Mouse (Mus musculus): Measurements from ENCODE around the gene Bcl3. TPM values are rescaled to one million over a fixed set of nuclear protein-coding genes. Genes with fewer than 3 reads are reported as not detected.

Bcl3 gene
- polyA plus RNA-seq, 1 experiment from 2014 or later, result 1.2 TPM

DNA sequence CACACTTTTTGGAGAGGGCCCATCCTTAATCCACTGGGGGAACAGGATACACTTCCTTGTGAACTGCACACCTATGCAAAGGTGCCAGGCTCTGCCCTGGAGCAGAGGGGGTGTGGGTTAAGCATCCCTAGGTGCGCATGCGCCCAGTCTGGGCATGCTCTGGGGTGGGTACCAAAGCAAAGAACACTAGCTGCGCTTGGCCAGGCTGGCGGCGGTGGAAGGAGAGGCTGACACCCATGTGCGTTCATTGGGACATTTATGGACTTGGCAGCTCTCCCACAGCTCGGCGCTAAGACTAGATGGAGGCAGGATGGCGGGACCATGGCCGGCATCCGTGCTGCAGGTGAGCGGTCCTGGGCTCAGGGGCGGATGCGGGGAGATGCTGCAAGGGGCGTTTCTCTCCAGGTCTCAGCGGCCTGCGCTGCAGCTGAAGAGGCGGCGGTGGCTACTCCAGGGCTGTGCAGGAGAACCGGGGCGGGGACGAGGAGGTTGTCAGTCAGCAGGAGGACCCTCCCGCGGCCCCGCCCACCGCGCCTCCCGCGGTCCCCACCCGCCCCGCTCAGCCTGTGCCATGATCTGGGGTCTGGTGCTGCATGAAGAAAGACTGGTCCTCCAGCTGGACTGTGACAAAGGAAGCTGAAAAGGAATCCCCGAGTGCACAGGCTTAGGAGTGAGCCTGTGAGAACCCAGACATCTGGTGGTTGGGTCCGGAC, 29.4 kb upstream of the Bcl3 start, which contains the start of gene Gm19345:
Gene Gm19345, plus strand, starts transcription at position 146 of the 713 bp plus-strand sequence.
- Histone ChIP-seq H3K27ac (no peak within 1 kb of the TSS), H3K4me3 (peak within 1 kb of the TSS; percentile 37), H3K9me3 (replicated peaks) (no peaks in the 10 kb centered on the region), H3K27me3 (ENCODE audit: low read depth, poor library complexity, severe bottlenecking) (peaks cover 55% of the 10 kb centered on the region), H3K4me1 (peaks cover 10% of the 10 kb centered on the region), H3K36me3 (no peaks in the 10 kb centered on the region)
- 5% methylated on average over 33 of the region's 33 CpGs for WGBS
- peak; percentile 60 for DNase-seq (ENCODE audit: low spot score)

DNA sequence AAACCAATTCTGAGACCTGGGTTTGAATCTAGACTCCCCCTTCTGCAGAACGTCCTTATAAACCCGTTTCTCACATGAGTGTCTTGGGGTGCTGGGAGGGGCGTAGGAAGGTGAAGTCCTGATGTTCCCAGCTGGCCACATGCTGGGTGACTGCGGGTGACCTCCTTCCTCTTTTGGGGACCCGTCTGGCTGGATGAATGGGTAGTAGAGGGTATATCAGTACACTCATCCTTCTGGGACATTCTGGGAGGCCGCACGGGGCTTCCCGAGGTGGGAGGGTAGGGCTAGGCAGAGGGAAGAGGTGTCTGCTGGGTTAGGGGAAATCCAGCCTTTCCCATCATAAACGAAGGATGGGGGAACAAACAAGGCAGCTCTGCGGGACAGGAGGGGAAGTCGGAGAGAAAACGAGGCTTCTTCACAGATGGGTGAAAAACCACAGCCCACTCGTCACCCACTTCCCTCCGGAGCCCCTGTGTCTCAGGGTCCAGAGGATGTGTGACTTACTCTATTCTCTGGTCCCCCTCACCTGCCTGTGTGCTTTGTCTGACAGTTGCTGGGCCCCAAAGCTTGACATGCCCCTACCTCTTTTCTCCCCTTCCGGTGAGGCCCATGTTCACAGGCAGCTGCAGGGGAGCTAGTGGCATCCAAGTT, 22.1 kb upstream of the Bcl3 start:
- H3K27me3 ChIP-seq (ENCODE audit: low read depth, poor library complexity, severe bottlenecking), result peaks cover 58% of the 10 kb centered on the region

DNA sequence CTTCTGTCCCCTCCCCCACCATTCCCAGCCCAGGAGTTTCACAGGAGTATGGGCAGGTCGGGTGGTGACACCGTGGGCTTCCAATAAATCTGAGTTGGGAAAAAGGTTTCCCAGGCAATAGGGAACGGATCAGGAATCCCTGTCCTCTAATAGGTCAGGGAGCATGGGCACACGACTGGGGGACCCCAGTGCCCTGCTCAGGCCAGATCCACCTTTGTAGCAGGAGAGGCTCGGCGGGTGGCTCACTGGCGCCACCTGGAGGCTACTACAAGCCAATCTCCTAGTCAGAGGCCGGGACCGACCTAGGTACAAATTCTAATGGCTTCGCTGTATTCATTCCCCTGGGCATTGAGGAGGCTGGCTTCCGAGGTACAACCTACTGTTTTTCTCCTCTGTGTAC, 21.0 kb upstream of the Bcl3 start:
- H3K27me3 ChIP-seq (ENCODE audit: low read depth, poor library complexity, severe bottlenecking), result peaks cover 53% of the 10 kb centered on the region
- H3K4me3 ChIP-seq, result no peak overlapping the region
- no peak overlapping the region for H3K27ac ChIP-seq
- no peaks in the 10 kb centered on the region for H3K36me3 ChIP-seq
- DNase-seq (ENCODE audit: low spot score), result peak; percentile 87
- peaks cover 8% of the 10 kb centered on the region for H3K4me1 ChIP-seq
- 0 out of 2 replicates have a peak, but pooled peaks cover 2% of the 10 kb centered on the region for H3K9me3 ChIP-seq (replicated peaks)
- 3% methylated on average over 11 of the region's 11 CpGs for WGBS

More for the DNA sequence above, 22.1 kb upstream of the Bcl3 start:
- DNase-seq (ENCODE audit: low spot score), result no peak
- H3K9me3 ChIP-seq (replicated peaks), result 0 out of 2 replicates have a peak, but pooled peaks cover 2% of the 10 kb centered on the region
- 62% methylated on average over 15 of the region's 15 CpGs for WGBS
- H3K4me1 ChIP-seq, result peaks cover 8% of the 10 kb centered on the region
- no peak overlapping the region for H3K4me3 ChIP-seq
- H3K36me3 ChIP-seq, result no peaks in the 10 kb centered on the region
- H3K27ac ChIP-seq, result no peak overlapping the region

DNA sequence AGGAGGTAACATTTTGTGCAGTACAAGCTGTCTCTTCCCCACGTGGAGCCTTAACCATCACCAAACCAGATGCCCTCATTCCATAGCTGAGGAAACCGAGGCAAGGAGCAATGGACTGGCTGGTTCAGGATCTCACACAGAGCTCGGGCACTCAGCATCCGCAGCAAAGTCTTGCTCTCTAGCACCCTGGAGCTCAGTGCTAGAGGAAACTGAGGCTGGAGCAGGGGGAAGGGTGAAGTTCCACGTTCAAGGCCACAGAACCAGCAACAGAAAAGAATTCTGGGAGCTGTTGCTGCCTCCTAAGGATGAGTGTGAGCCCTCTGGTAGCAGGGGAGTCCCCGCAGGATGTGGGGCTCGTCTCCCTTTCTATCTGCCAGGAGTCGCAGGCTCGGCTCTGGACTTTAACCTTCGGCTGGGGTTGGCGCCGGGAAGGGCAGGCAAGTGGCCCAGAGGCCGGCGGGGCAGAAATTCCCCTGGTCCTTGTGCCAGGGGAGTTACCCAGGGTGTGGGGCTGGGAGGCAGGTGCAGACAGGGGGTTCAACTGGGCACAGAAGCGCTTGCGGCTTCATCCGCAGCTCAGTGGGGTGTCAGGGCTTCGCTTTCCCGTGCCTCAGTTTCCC, 20.4 kb upstream of the Bcl3 start:
- H3K27ac ChIP-seq, result no peak overlapping the region
- H3K4me1 ChIP-seq, result peaks cover 8% of the 10 kb centered on the region
- H3K36me3 ChIP-seq, result no peaks in the 10 kb centered on the region
- peaks cover 48% of the 10 kb centered on the region for H3K27me3 ChIP-seq (ENCODE audit: low read depth, poor library complexity, severe bottlenecking)
- 0 out of 2 replicates have a peak, but pooled peaks cover 2% of the 10 kb centered on the region for H3K9me3 ChIP-seq (replicated peaks)
- WGBS, result 27% methylated on average over 19 of the region's 19 CpGs
- no peak overlapping the region for H3K4me3 ChIP-seq
- no peak for DNase-seq (ENCODE audit: low spot score)

DNA sequence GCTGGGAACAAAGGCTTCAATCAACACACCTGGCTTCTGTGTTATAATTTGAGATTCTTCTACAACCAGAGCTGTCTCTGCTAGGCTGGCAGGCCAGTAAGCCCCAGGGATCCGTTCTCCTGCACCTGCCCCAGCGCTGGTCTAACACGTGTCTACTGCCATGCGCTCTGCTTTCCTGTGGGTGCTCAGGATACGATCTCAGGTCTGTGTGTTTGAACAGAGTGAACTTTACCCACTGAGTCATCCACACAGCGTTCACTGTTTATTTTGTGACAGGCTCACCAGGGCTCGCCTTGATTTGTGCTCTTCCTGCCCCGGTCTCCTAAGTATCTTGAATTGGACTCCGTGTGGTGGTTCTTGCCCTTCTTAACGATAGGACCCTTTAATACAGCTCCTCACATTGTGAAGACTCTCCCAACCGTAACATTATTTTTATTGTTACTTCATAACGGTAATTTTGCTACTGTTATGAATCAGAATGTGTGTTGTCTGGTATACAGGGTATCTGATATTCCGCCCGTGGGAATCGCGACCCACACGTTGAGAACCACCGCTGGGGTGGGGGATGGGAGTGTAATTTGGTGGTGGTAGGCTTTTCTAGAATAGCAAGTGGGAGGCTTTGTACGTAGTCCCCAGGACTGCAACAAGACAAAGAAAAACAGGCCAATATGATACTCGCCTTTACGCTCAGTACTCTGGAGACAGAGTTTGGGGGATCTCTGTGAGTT, 19.3 kb upstream of the Bcl3 start:
- WGBS, result 89% methylated on average over 21 of the region's 21 CpGs
- H3K27me3 ChIP-seq (ENCODE audit: low read depth, poor library complexity, severe bottlenecking), result peaks cover 36% of the 10 kb centered on the region
- H3K9me3 ChIP-seq (replicated peaks), result 0 out of 2 replicates have a peak, but pooled peaks cover 2% of the 10 kb centered on the region
- peaks cover 5% of the 10 kb centered on the region; the same call in 1 of the 2 replicates for H3K4me1 ChIP-seq
- no peaks in the 10 kb centered on the region for H3K36me3 ChIP-seq
- no peak overlapping the region for H3K4me3 ChIP-seq
- no peak for DNase-seq (ENCODE audit: low spot score)
- no peak overlapping the region for H3K27ac ChIP-seq

DNA sequence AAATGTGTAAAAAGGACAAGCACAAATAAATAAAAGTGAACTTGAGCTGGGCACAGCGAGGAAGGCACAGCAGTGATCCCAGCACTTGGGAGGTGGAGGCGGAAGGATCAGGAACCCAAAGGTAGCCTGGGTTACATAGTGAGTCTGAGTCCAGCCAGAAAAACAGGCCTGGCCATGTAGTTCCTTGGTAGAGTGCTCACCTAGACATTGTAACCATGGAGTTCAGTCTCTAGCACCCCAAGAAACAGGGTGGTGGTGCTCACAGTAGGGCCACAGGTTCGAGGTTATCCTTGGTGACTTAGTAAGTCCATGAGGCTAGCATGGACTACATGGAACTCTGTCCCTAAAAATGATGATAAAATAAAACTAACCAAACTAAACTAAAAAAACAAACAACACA, 18.4 kb upstream of the Bcl3 start:
- no peak for DNase-seq (ENCODE audit: low spot score)
- Histone ChIP-seq H3K36me3 (no peaks in the 10 kb centered on the region), H3K4me3 (no peak overlapping the region), H3K9me3 (replicated peaks) (0 out of 2 replicates have a peak, but pooled peaks cover 2% of the 10 kb centered on the region), H3K27me3 (ENCODE audit: low read depth, poor library complexity, severe bottlenecking) (peaks cover 29% of the 10 kb centered on the region), H3K27ac (no peak overlapping the region), H3K4me1 (peaks cover 5% of the 10 kb centered on the region; the same call in 1 of the 2 replicates)
- WGBS, result 84% methylated on average over 3 of the region's 3 CpGs

DNA sequence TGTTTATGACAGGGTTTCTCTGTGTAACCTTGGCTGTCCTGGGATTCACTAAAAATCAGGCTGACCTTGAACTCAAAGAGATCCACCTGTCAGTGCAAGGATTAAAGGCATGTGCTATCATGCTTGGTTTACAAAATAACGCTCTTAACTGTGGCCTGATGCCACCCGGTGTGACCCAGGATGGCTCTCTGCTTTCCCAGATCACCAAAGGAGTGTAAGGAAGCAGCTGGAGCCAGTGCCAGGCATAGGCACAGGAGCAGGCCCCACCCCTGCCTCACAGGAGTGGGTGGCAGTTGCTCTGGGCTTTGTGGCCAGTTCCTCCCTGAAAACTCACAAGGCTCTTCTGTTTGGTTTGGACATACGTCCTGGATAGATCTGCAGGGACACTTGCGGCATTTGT, 17.8 kb upstream of the Bcl3 start:
- 86% methylated on average over 4 of the region's 4 CpGs for WGBS
- no peak for DNase-seq (ENCODE audit: low spot score)

DNA sequence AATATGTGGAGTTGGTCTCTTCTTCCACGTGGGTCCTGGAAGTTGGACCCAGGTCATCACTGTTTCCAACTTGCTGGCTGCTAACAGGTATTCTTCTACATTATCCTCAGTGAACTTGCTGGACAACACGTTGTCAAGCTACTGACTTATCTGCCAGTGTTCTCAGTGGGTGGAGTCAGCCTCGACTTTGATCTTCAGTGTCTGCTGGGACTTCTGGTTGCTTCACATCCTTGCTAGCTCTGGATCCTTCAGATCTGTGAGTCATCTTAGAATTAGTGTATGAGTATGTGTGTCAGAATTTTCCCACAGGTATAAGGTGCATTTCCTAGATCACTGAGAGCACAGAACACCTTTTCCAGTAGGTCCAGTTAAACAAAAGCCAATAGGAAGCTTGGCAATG, 14.3 kb upstream of the Bcl3 start:
- Histone ChIP-seq H3K27me3 (ENCODE audit: low read depth, poor library complexity, severe bottlenecking) (no peaks in the 10 kb centered on the region; the same call in 1 of the 2 replicates), H3K36me3 (no peaks in the 10 kb centered on the region), H3K4me1 (no peaks in the 10 kb centered on the region), H3K4me3 (no peak overlapping the region), H3K9me3 (replicated peaks) (no peaks in the 10 kb centered on the region), H3K27ac (no peak overlapping the region)
- no peak for DNase-seq (ENCODE audit: low spot score)
- WGBS, result 65% methylated on average over 3 of the region's 3 CpGs

More for the DNA sequence above, 17.8 kb upstream of the Bcl3 start:
- H3K4me3 ChIP-seq, result no peak overlapping the region
- H3K27me3 ChIP-seq (ENCODE audit: low read depth, poor library complexity, severe bottlenecking), result peaks cover 27% of the 10 kb centered on the region
- peaks cover 5% of the 10 kb centered on the region; the same call in 1 of the 2 replicates for H3K4me1 ChIP-seq
- 0 out of 2 replicates have a peak, but pooled peaks cover 2% of the 10 kb centered on the region for H3K9me3 ChIP-seq (replicated peaks)
- H3K27ac ChIP-seq, result no peak overlapping the region
- no peaks in the 10 kb centered on the region for H3K36me3 ChIP-seq

DNA sequence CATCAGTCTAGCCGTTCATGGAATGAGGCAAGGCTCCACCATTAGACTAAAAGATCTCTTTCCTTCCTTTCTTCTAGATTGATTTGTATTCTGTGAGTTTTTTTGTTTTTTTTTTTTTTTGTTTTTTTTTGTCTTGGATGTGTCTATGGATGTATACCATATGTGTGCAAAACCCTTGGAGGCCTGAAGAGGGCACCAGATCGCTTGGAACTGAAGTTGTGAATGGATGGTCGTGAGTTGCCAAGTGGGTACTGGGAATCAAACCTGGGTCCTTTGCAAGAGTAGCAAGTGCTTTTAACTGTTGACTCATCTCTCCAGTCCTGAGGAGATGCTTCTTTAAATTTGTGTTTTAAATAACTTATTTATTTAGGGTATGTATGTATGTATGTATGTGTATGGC, 11.5 kb upstream of the Bcl3 start:
- 65% methylated on average over 3 of the region's 3 CpGs for WGBS
- Histone ChIP-seq H3K27ac (no peak overlapping the region), H3K36me3 (no peaks in the 10 kb centered on the region), H3K4me1 (peaks cover 6% of the 10 kb centered on the region), H3K9me3 (replicated peaks) (no peaks in the 10 kb centered on the region), H3K4me3 (no peak overlapping the region), H3K27me3 (ENCODE audit: low read depth, poor library complexity, severe bottlenecking) (no peaks in the 10 kb centered on the region)
- DNase-seq (ENCODE audit: low spot score), result no peak

DNA sequence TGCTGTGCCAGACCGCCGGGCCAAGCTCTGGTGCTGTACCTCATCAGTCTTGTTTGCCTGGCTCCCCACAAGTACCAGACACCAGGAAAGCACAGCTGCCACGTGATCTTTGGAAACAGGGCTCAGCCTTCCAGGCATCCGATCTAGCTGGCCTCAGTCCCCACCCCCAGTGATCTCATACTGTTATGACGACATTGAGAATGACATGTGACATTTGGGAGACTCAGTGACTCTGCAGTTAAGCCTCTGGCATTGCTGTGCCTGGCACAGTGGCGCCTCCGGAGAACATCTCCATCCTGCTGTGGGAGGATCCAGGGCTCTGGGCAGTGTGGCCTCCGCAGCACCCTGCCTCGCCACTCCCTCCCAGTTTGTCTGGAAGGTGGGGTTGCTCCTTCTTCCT, 9.3 kb upstream of the Bcl3 start:
- DNase-seq (ENCODE audit: low spot score), result no peak
- H3K4me3 ChIP-seq, result no peak overlapping the region
- peaks cover 6% of the 10 kb centered on the region for H3K4me1 ChIP-seq
- H3K36me3 ChIP-seq, result no peaks in the 10 kb centered on the region
- no peaks in the 10 kb centered on the region for H3K9me3 ChIP-seq (replicated peaks)
- H3K27ac ChIP-seq, result no peak overlapping the region
- peaks cover 2% of the 10 kb centered on the region; the same call in 1 of the 2 replicates for H3K27me3 ChIP-seq (ENCODE audit: low read depth, poor library complexity, severe bottlenecking)
- WGBS, result 52% methylated on average over 9 of the region's 9 CpGs

DNA sequence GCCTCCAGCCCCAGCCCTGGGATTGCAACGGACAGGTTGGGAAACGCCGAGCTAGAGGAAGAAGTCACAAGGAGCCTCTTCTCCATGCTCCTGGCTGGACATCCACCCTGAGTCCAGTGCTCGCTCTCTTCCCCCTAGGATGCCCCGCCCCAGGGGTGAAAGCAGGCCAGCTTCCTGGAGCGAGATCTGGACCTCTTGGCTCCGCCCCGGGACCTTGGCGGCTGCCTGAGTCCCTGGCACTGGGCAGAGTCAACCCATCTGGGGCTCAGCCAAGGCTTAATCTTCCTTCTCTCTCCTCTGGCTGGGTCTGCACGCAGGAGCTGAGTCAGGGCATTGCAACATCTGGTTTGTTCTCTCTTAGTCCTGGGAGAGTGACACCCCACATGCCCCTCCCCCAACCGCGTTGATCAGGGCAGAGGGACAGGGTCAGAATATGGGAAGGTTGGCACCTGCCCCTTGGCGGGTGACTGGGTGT, 8.1 kb upstream of the Bcl3 start:
- Histone ChIP-seq H3K27ac (no peak overlapping the region), H3K4me3 (no peak overlapping the region), H3K36me3 (no peaks in the 10 kb centered on the region), H3K9me3 (replicated peaks) (no peaks in the 10 kb centered on the region), H3K4me1 (peaks cover 6% of the 10 kb centered on the region), H3K27me3 (ENCODE audit: low read depth, poor library complexity, severe bottlenecking) (peaks cover 6% of the 10 kb centered on the region; the same call in 1 of the 2 replicates)
- 43% methylated on average over 13 of the region's 13 CpGs for WGBS
- no peak for DNase-seq (ENCODE audit: low spot score)

DNA sequence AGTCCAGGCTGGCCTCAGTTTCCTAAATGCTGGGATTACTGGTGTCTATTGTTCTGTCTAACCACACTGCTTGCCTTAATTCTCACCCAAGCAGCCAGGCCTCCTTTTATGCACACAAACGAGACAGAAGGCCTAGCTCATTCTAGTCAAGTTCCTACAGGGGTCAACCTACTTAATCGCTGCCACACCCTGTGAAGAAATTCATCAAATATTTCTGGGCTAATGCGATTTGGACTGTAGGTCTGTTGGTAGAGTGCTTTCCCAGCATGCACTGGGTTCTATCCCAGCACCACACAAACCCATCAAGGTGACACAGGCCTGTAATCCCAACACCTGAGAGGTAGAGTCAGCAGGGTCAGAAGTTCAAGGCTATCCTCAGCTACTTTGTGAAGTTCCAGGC, 7.1 kb upstream of the Bcl3 start:
- no peaks in the 10 kb centered on the region for H3K9me3 ChIP-seq (replicated peaks)
- H3K27me3 ChIP-seq (ENCODE audit: low read depth, poor library complexity, severe bottlenecking), result peaks cover 6% of the 10 kb centered on the region; the same call in 1 of the 2 replicates
- DNase-seq (ENCODE audit: low spot score), result no peak
- no peaks in the 10 kb centered on the region for H3K36me3 ChIP-seq
- H3K4me3 ChIP-seq, result no peak overlapping the region
- no peak overlapping the region for H3K27ac ChIP-seq
- peaks cover 7% of the 10 kb centered on the region for H3K4me1 ChIP-seq
- WGBS, result 85% methylated on average over 3 of the region's 3 CpGs

All from limb, embryonic 10.5 days (tissue).